Mouse (Mus musculus): Measurements from ENCODE around the gene Tspan32. TPM values are rescaled to one million over a fixed set of nuclear protein-coding genes. Genes with fewer than 3 reads are reported as not detected.

Tspan32 gene
- polyA plus RNA-seq, 1 experiment from 2014 or later = 0.82 TPM

GRCm38 (mm10) chr7:143049841-143050816, 45.3 kb downstream of the Tspan32 start:
- Histone ChIP-seq H3K9me3 (ENCODE audit: control insufficient read depth, low read length) (no peaks in the 10 kb centered on the region), H3K4me2 (replicated peaks) (no peak overlapping the region), H3K4me1 (replicated peaks; ENCODE audit: control insufficient read depth, insufficient read depth, low read length) (peaks cover 20% of the 10 kb centered on the region), H3K9ac (no peak overlapping the region), H3K27ac (no peak overlapping the region), H3K27me3 (ENCODE audit: control insufficient read depth, insufficient read depth, low read length) (no peaks in the 10 kb centered on the region), H3K36me3 (replicated peaks; ENCODE audit: control insufficient read depth, insufficient read depth) (no peaks in the 10 kb centered on the region), H3K4me3 (replicated peaks; ENCODE audit: low read length) (no peak overlapping the region)
- DNase-seq (ENCODE audit: low spot score) (no peak), ATAC-seq (ENCODE audit: low FRiP score) (no peak)
- WGBS = 95% methylated on average over 3 of the region's 3 CpGs

- ATAC-seq (ENCODE audit: low FRiP score) (no peak), DNase-seq (ENCODE audit: low spot score) (no peak)
- H3K4me3 ChIP-seq (replicated peaks; ENCODE audit: low read length) = no peak overlapping the region
- H3K4me2 ChIP-seq (replicated peaks) = no peak overlapping the region
- no peak overlapping the region for H3K9ac ChIP-seq
- H3K4me1 ChIP-seq (replicated peaks; ENCODE audit: control insufficient read depth, insufficient read depth, low read length) = peaks cover 27% of the 10 kb centered on the region
- no peaks in the 10 kb centered on the region for H3K27me3 ChIP-seq (ENCODE audit: control insufficient read depth, insufficient read depth, low read length)
- H3K9me3 ChIP-seq (ENCODE audit: control insufficient read depth, low read length) = no peaks in the 10 kb centered on the region
- no peak overlapping the region for H3K27ac ChIP-seq
- 77% methylated on average over 2 of the region's 2 CpGs for WGBS
- H3K36me3 ChIP-seq (replicated peaks; ENCODE audit: control insufficient read depth, insufficient read depth) = no peaks in the 10 kb centered on the region
Observed at GRCm38 (mm10) chr7:143051316-143051715, 46.5 kb downstream of the Tspan32 start.

- Histone ChIP-seq H3K4me1 (replicated peaks; ENCODE audit: control insufficient read depth, insufficient read depth, low read length) (peaks cover 32% of the 10 kb centered on the region), H3K9me3 (ENCODE audit: control insufficient read depth, low read length) (no peaks in the 10 kb centered on the region), H3K36me3 (replicated peaks; ENCODE audit: control insufficient read depth, insufficient read depth) (no peaks in the 10 kb centered on the region), H3K4me3 (replicated peaks; ENCODE audit: low read length) (peak within 1 kb of the TSS; percentile 85), H3K4me2 (replicated peaks) (peak within 1 kb of the TSS; percentile 64), H3K27me3 (ENCODE audit: control insufficient read depth, insufficient read depth, low read length) (no peaks in the 10 kb centered on the region), H3K27ac (peak within 1 kb of the TSS; percentile 86), H3K9ac (peak within 1 kb of the TSS; percentile 97)
- 1% methylated on average over 37 of the region's 37 CpGs for WGBS
- ATAC-seq (ENCODE audit: low FRiP score) = peak; percentile 79
- DNase-seq (ENCODE audit: low spot score) = peak; percentile 79
Observed at GRCm38 (mm10) chr7:143052626-143053007, 47.8 kb downstream of the Tspan32 start, which contains the start of gene Cd81. TSS of gene Cd81 (plus strand) at chr7:143052739.

GRCm38 (mm10) chr7:143053008-143053899, 48.4 kb downstream of the Tspan32 start:
- WGBS = under 1% methylated on average over 46 of the region's 46 CpGs
- peak overlapping the region; percentile 86 for H3K27ac ChIP-seq
- H3K9me3 ChIP-seq (ENCODE audit: control insufficient read depth, low read length) = no peaks in the 10 kb centered on the region
- peaks cover 38% of the 10 kb centered on the region for H3K4me1 ChIP-seq (replicated peaks; ENCODE audit: control insufficient read depth, insufficient read depth, low read length)
- DNase-seq (ENCODE audit: low spot score) (peak; percentile 68), ATAC-seq (ENCODE audit: low FRiP score) (peak; percentile 82)
- H3K4me3 ChIP-seq (replicated peaks; ENCODE audit: low read length) = peak overlapping the region; percentile 85
- H3K27me3 ChIP-seq (ENCODE audit: control insufficient read depth, insufficient read depth, low read length) = no peaks in the 10 kb centered on the region
- H3K9ac ChIP-seq = peak overlapping the region; percentile 97
- H3K36me3 ChIP-seq (replicated peaks; ENCODE audit: control insufficient read depth, insufficient read depth) = no peaks in the 10 kb centered on the region
- H3K4me2 ChIP-seq (replicated peaks) = peak overlapping the region; percentile 64

- peak; percentile 23; the same call in 1 of the 2 replicates for ATAC-seq (ENCODE audit: low FRiP score)
- 62% methylated on average over 11 of the region's 11 CpGs for WGBS
- peak overlapping the region; percentile 97 for H3K9ac ChIP-seq
- H3K4me2 ChIP-seq (replicated peaks) = peak overlapping the region; percentile 64
- no peak for DNase-seq (ENCODE audit: low spot score)
- no peak overlapping the region for H3K27ac ChIP-seq
- no peaks in the 10 kb centered on the region for H3K36me3 ChIP-seq (replicated peaks; ENCODE audit: control insufficient read depth, insufficient read depth)
- H3K9me3 ChIP-seq (ENCODE audit: control insufficient read depth, low read length) = no peaks in the 10 kb centered on the region
- no peaks in the 10 kb centered on the region for H3K27me3 ChIP-seq (ENCODE audit: control insufficient read depth, insufficient read depth, low read length)
- H3K4me3 ChIP-seq (replicated peaks; ENCODE audit: low read length) = peak overlapping the region; percentile 85
- H3K4me1 ChIP-seq (replicated peaks; ENCODE audit: control insufficient read depth, insufficient read depth, low read length) = peaks cover 38% of the 10 kb centered on the region
Observed at GRCm38 (mm10) chr7:143053961-143054611, 49.2 kb downstream of the Tspan32 start.

GRCm38 (mm10) chr7:143054612-143054965, 49.7 kb downstream of the Tspan32 start:
- no peak overlapping the region for H3K27ac ChIP-seq
- peaks cover 38% of the 10 kb centered on the region for H3K4me1 ChIP-seq (replicated peaks; ENCODE audit: control insufficient read depth, insufficient read depth, low read length)
- WGBS = 29% methylated on average over 3 of the region's 3 CpGs
- peak overlapping the region; percentile 64 for H3K4me2 ChIP-seq (replicated peaks)
- H3K36me3 ChIP-seq (replicated peaks; ENCODE audit: control insufficient read depth, insufficient read depth) = no peaks in the 10 kb centered on the region
- H3K9me3 ChIP-seq (ENCODE audit: control insufficient read depth, low read length) = no peaks in the 10 kb centered on the region
- no peaks in the 10 kb centered on the region for H3K27me3 ChIP-seq (ENCODE audit: control insufficient read depth, insufficient read depth, low read length)
- ATAC-seq (ENCODE audit: low FRiP score) (no peak), DNase-seq (ENCODE audit: low spot score) (no peak)
- peak overlapping the region; percentile 85 for H3K4me3 ChIP-seq (replicated peaks; ENCODE audit: low read length)
- peak overlapping the region; percentile 97 for H3K9ac ChIP-seq

- H3K4me3 ChIP-seq (replicated peaks; ENCODE audit: low read length) = peak overlapping the region; percentile 85
- WGBS = 88% methylated on average over 3 of the region's 3 CpGs
- DNase-seq (ENCODE audit: low spot score) (no peak), ATAC-seq (ENCODE audit: low FRiP score) (no peak)
- peak overlapping the region; percentile 97 for H3K9ac ChIP-seq
- no peak overlapping the region for H3K27ac ChIP-seq
- peaks cover 38% of the 10 kb centered on the region for H3K4me1 ChIP-seq (replicated peaks; ENCODE audit: control insufficient read depth, insufficient read depth, low read length)
- no peaks in the 10 kb centered on the region for H3K27me3 ChIP-seq (ENCODE audit: control insufficient read depth, insufficient read depth, low read length)
- H3K4me2 ChIP-seq (replicated peaks) = peak overlapping the region; percentile 64
- no peaks in the 10 kb centered on the region for H3K9me3 ChIP-seq (ENCODE audit: control insufficient read depth, low read length)
- no peaks in the 10 kb centered on the region for H3K36me3 ChIP-seq (replicated peaks; ENCODE audit: control insufficient read depth, insufficient read depth)
Observed at GRCm38 (mm10) chr7:143055001-143055400, 50.2 kb downstream of the Tspan32 start.

- H3K4me3 ChIP-seq (replicated peaks; ENCODE audit: low read length) = no peak overlapping the region
- ATAC-seq (ENCODE audit: low FRiP score) = no peak
Observed at GRCm38 (mm10) chr7:143055499-143056186, 50.8 kb downstream of the Tspan32 start.

More at GRCm38 (mm10) chr7:143055499-143056186, 50.8 kb downstream of the Tspan32 start:
- H3K27ac ChIP-seq = 0 out of 2 replicates have a peak overlapping the region, but pooled peaks have one; percentile 27
- no peaks in the 10 kb centered on the region for H3K9me3 ChIP-seq (ENCODE audit: control insufficient read depth, low read length)
- peak overlapping the region; percentile 64 for H3K4me2 ChIP-seq (replicated peaks)
- no peaks in the 10 kb centered on the region for H3K27me3 ChIP-seq (ENCODE audit: control insufficient read depth, insufficient read depth, low read length)
- H3K9ac ChIP-seq = peak overlapping the region; percentile 0; the same call in 1 of the 2 replicates
- H3K4me1 ChIP-seq (replicated peaks; ENCODE audit: control insufficient read depth, insufficient read depth, low read length) = peaks cover 38% of the 10 kb centered on the region
- WGBS = 84% methylated on average over 11 of the region's 11 CpGs
- no peaks in the 10 kb centered on the region for H3K36me3 ChIP-seq (replicated peaks; ENCODE audit: control insufficient read depth, insufficient read depth)
- no peak for DNase-seq (ENCODE audit: low spot score)
